Mouse (Mus musculus) lung, postnatal 0 days (tissue): ENCODE measurements around the gene Serping1.

Source experiments
- CTCF ChIP-seq: IDR thresholded peaks from 2 replicates; pipeline ENCODE4 v1.5.1; 2016; ENCODE audit warnings: antibody characterized with exemption, mild to moderate bottlenecking
- EP300 ChIP-seq: IDR thresholded peaks from 2 replicates; pipeline ENCODE4 v1.6.1; 2016; ENCODE audit warnings: antibody characterized with exemption, mild to moderate bottlenecking, control low read depth

DNA sequence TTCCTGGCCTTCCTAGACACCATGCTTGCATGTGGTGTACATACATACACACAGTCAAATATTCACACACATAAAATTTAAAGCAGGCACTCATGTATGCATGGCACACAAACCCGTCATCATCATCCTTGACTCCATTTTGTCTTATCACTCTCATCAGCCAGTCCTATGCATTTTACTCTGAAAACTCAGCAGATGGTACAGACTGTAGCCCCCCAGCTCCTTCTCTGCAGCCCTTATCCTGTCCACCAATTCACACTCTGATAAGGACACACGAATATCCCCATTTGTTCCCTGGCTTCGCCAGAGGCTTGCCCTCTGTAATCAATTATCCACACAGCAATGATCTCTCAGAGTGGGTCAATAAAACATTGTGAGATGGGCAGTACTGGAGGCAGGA is 54.1 kb downstream of the Serping1 start:
- TF ChIP-seq CTCF (no peak), EP300 (no peak)
